Mouse (Mus musculus) adrenal gland, postnatal 14 days (tissue): Measurements from ENCODE around the gene Zdhhc14. TPM values are rescaled to one million over a fixed set of nuclear protein-coding genes. Genes with fewer than 3 reads are reported as not detected.
A peak's percentile ranks its signal among the peaks of the same experiment; 100 is the strongest.

ENCODE experiments used
- DNase-seq: peaks from one replicate; pipeline ENCODE4 v3.0.0; 2021; ENCODE audit warnings: mixed read lengths
- long read RNA-seq, 2 experiments: library from polyadenylated mRNA; stranded (forward); transcript quantifications; one replicate each; pipeline ENCODE4 v2.0.0; 2021
- total RNA-seq: library from RNA; stranded (reverse); gene quantifications from 2 replicates; pipeline ENCODE4 v1.2.3, GENCODE M21; 2021

Zdhhc14 gene
- 6.5 and 7.0 TPM in 2 replicates for total RNA-seq
- long read RNA-seq, experiment 1, partial matches to known transcripts: 0 of 19 reads
- long read RNA-seq, experiment 1, other reads (novel, unspliced or antisense): 16 of 19 reads
- long read RNA-seq, experiment 2, partial matches to known transcripts: 0 of 12 reads
- long read RNA-seq, experiment 2, other reads (novel, unspliced or antisense): 11 of 12 reads

- peak; percentile 96 for DNase-seq
Measured at GRCm38 (mm10) chr17:5491801-5492745, at the start of gene Zdhhc14. TSS of gene Zdhhc14 (plus strand) at chr17:5492557.

DNA sequence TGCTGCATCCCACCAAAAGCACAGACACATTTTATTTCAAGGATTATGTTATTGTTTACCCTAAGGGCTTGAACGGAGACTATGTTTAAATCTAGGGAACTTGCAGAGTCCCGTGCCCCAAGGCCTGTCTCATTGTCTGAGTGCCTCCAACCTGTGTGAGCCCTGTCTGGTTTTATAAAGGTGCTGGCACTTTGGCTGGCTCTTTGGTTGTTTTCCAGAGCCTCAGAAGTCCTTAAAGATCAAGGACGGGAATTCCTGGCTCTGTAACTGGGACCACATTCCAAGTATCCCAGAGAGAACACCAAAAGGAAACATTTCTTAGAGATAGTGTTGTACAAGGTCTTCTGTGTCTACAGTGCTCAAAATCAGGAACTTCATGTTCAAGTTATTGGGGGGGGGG, 49.1 kb upstream of the Zdhhc14 start:
- peak; percentile 27 for DNase-seq

- DNase-seq: peak; percentile 74
Measured at GRCm38 (mm10) chr17:5443751-5444150, 48.6 kb upstream of the Zdhhc14 start.

DNA sequence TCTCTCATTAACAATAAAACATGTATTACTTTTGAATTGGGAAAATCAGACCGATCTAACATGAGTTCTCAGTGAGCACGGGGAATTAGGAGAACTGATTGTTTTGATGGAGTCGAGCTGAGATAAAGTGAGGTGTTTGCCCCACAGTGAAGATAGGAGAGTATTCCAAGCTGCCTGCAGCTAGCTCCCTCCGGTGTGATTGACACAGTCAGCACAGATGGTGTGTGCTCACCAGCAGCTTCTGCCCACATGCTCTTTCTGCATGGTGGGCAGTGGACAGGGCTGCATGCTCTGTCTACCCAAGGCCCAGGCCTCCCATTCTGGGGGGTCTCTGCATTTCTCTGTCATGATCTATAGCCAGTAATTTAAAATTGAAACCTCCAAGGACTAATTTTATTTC, 38.7 kb upstream of the Zdhhc14 start:
- DNase-seq: no peak

DNA sequence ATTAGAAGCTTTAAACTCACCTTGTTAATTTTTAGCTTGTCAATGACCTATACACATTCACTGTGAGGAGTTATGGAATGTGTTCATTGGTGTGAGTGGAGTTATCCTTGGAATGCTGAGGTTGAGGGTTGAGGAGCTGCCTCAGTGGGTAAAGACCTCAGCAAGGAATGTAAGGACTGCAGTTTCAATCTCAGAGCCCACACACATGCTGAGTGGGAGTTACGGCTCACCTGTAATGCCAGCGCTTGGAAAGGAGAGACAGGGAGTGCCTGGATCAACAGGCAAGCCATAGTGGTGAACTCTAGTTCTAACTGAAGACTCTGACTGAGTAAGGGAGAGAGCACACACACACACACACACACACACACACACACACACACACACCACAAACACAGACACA, 28.4 kb upstream of the Zdhhc14 start:
- no peak for DNase-seq

DNA sequence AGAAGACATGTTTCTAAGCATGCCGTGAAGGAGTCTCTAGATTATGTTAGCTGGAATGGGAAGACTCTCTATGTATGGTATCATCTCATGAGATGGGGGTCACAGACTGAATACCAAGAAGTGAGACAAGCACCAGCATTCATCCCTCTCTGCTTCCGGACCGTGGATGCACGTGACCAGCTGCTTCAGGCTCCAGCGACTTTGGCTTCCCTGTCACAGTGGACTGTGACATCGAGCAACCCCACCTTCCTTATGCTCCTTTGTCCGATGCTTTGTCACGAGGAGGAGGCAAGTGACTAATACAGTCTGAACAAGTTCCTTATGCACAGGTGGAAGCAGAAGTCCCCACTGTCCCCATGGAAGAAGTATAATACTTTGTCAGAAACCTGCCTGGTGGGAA, 25.6 kb upstream of the Zdhhc14 start:
- no peak for DNase-seq

- no peak for DNase-seq
Measured at GRCm38 (mm10) chr17:5467177-5467576, 25.2 kb upstream of the Zdhhc14 start.

- DNase-seq: no peak
Measured at GRCm38 (mm10) chr17:5472268-5472667, 20.1 kb upstream of the Zdhhc14 start.

GRCm38 (mm10) chr17:5475960-5476725, 16.2 kb upstream of the Zdhhc14 start:
- no peak for DNase-seq

DNA sequence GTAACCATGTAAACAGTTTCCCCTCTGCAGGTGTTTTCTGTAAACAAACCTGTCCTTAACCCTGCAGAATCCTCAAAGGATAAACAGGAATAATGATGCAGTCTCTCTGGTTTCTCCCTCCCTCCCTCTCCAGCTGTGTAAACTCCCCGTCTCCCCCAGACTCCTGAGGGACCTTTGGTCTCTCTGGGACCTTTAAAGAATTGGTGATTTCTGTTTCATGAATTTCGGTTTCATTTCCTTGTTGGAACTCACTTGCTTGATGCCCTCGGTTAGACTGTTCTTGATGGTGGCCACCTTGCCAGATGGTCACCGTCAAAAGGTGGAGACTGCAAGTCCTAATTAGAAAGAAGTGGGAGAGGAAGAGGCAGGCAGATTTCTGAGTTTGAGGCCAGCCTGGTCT, 8.9 kb upstream of the Zdhhc14 start:
- no peak for DNase-seq

DNA sequence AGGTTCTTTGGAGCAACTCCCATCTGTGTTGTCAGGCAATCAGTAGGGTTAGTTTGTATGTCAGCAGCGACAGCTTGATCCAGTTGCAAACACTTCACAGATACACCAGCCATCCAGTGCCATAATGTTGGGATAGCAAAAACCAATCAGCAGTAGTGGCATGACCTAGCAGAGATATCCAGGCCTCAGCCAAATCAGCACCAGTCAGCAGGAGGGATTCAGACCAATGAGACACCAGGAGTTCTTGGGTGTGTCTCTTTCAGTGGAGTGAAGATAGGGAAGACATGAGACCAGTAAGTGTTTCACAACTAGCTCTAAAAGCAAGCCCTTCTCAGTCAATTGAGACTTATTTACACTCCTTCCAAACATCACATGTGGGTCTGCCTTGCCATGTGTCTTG, 7.7 kb upstream of the Zdhhc14 start:
- DNase-seq: no peak

- DNase-seq: no peak
Measured at GRCm38 (mm10) chr17:5488156-5488555, 4.2 kb upstream of the Zdhhc14 start.

- DNase-seq: no peak
Measured at GRCm38 (mm10) chr17:5490351-5490750, 2.0 kb upstream of the Zdhhc14 start.

- DNase-seq: peak; percentile 93
Measured at GRCm38 (mm10) chr17:5491031-5491800, 1.1 kb upstream of the Zdhhc14 start.

GRCm38 (mm10) chr17:5492746-5493160, 396 bp downstream of the Zdhhc14 start:
- peak; percentile 77 for DNase-seq

DNA sequence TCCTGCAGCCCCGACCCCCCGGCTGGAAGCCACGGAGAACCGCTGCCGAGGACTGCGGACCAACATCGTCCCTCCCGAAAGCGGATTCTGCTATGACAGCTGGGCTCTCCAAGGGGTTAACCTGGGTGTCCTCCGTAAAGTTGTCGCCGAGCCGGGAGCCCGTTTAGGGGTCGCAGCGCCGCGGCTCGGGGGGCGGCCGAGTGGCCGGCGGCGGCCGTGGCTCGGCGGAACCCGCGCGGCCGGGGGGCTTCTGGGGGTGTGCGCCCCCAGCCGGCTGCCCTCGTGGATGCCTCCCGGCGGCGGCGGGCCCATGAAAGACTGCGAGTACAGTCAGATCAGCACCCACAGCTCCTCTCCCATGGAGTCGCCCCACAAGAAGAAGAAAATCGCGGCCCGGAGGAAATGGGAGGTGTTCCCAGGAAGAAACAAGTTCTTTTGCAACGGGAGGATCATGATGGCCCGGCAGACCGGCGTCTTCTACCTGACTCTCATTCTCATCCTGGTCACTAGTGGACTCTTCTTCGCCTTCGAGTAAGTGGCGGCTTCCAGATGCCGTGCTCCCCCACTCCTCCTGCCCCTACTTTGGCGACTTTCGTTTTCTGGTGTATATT, 909 bp downstream of the Zdhhc14 start:
- DNase-seq: peak; percentile 58

GRCm38 (mm10) chr17:5493809-5494208, 1.5 kb downstream of the Zdhhc14 start:
- peak; percentile 14 for DNase-seq

GRCm38 (mm10) chr17:5494832-5495231, 2.5 kb downstream of the Zdhhc14 start:
- DNase-seq: no peak

DNA sequence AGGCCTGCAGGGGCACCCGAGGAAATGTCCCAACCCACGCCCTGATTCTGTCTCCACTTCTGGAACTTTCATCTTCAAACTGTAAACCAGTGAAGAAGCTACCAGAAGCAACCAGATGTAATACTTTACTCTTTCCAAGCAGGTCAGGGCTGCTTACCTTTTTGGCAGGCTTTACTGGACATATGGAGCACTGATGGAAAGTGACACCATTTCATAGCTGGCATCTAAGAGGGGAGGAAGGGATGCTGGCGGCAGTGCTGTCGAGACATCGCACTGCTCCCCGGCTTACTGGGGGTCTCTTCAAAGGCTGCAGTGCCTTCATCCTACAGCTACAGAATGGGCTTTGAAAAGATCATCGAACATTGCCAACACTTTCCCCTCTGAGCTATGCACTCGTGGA, 5.3 kb downstream of the Zdhhc14 start:
- no peak for DNase-seq

DNA sequence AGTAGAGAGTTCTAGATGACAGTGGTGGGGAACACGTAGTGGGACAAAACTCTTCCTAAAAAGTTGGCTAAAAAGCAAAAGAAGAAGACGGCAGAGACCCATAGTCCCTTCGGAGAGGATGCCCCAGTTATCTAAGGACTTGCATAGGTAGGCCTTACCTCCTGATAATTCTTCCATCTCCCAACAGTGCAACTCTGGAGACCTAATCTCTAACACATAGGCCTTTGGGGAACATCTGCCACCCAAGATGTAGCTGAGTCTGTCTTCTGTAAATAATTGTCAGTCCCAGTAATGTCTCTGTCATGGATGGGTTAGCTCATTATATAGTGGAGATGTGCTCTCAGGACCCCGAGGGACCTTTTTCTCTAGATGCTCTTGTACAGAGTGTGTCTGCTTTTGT, 6.6 kb downstream of the Zdhhc14 start:
- no peak for DNase-seq

DNA sequence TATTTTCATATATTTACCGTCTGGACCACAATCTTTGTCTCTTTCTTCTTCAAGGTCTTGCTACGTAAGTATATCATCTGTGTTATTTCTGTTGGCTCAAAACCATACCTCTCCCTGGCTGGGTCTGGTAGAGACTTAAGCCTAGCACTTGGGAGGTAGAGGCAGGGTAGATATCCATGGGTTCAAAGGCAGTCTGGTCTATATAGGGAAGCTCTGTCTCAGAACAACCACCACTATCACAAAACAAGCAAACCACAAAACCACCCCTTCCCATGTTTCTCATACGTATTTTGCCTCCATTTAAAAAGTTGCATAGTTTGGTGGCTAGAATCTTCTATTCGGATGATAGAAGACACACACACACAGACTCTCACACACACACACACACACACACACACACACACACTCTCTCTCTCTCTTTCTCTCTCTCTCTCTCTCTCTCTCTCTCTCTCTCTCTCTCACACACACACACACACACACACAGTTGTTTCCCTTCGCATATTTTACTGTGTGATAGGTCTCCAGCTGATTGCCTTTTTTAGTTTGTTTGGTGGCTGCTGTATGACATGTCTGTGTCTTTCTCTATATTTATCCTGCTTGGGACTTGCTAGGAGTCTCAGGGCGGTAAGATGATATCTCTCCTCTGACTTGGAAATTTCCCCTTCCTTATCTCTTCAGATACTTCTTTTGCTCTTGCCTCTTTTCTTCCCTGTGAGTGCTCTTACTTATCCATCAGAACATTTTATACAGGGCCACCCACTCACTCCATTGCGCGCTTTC, 11.8 kb downstream of the Zdhhc14 start:
- DNase-seq: no peak
